Mouse (Mus musculus): Measurements from ENCODE around the gene Fam129a. TPM values are rescaled to one million over a fixed set of nuclear protein-coding genes. Genes with fewer than 3 reads are reported as not detected.
A peak's percentile ranks its signal among the peaks of the same experiment; 100 is the strongest.

The Fam129a gene
- total and polyA plus RNA-seq, 3 experiments = 27.8 to 48.3 (median 37.0) TPM

- Histone ChIP-seq H3K9ac (ENCODE audit: insufficient read depth, low read depth) (no peak overlapping the region), H3K4me1 (ENCODE audit: control insufficient read depth in 1 of 2, insufficient read depth in 2 of 2) (peaks cover 27 to 61% of the 10 kb centered on the region in 2 experiments), H3K4me3 (replicated peaks in 1 of 3; ENCODE audit: low read depth in 2 of 3, low read length in 2 of 3, poor library complexity in 1 of 3) (no peak overlapping the region), H3K9me3 (replicated peaks; ENCODE audit: low read length) (no peaks in the 10 kb centered on the region), H3K27ac (ENCODE audit: insufficient read depth, low read depth) (no peak overlapping the region), H3K36me3 (replicated peaks in 1 of 2; ENCODE audit: control insufficient read depth in 1 of 2, insufficient read depth in 1 of 2, low read length in 1 of 2) (peaks cover 5 to 26% of the 10 kb centered on the region in 2 experiments), H3K27me3 (replicated peaks) (no peaks in the 10 kb centered on the region), H3K4me2 (ENCODE audit: insufficient read depth, low read depth, poor library complexity, severe bottlenecking) (no peak overlapping the region), H3K79me2 (replicated peaks; ENCODE audit: control insufficient read depth, extremely low read depth, insufficient read depth, poor library complexity, severe bottlenecking) (no peaks in the 10 kb centered on the region; the same call in 1 of the 2 replicates)
- in situ Hi-C loops (cut with MboI; ENCODE audit: low pct_ligation_motif_present, low pct_unique_long_range_greater_than_20kb, low sequenced_read_pairs) (no loop called here), dilution Hi-C loops (cut with MboI; ENCODE audit: extremely low pct_ligation_motif_present, extremely low pct_unique_long_range_greater_than_20kb, low sequenced_read_pairs) (no loop called here)
- DNase-seq (ENCODE audit: extremely low read depth) = no peak
- TF ChIP-seq ZNF384 (IDR thresholded peaks at IDR 0.05; ENCODE audit: low read depth, low read length) = no peak
- TF ChIP-seq RCOR1 (conservative IDR thresholded peaks at IDR 0.05; ENCODE audit: low read depth, low read length) = no peak
- no peak for TF ChIP-seq POLR2A (IDR thresholded peaks at IDR 0.05; ENCODE audit: low read depth, low read length)
- no peak for TF ChIP-seq BHLHE40 (IDR thresholded peaks at IDR 0.05; ENCODE audit: low read depth, low read length)
- no peak for TF ChIP-seq MAX (IDR thresholded peaks at IDR 0.05; ENCODE audit: low read length)
- no peak for TF ChIP-seq SMC3 (IDR thresholded peaks at IDR 0.05; ENCODE audit: low read depth, low read length)
- no peak for TF ChIP-seq CTCF (conservative IDR thresholded peaks at IDR 0.05 in 1 of 2, IDR thresholded peaks at IDR 0.05 in 1 of 2; ENCODE audit: low read depth in 2 of 2, low read length in 2 of 2)
- TF ChIP-seq PAX5 (IDR thresholded peaks at IDR 0.05; ENCODE audit: low read length) = no peak
- no peak for TF ChIP-seq MEF2A (IDR thresholded peaks at IDR 0.05; ENCODE audit: borderline replicate concordance, low read depth, low read length)
- TF ChIP-seq SIN3A (IDR thresholded peaks at IDR 0.05; ENCODE audit: low read length) = no peak
- no peak for TF ChIP-seq IRF4 (IDR thresholded peaks at IDR 0.05; ENCODE audit: low read depth, low read length)
- TF ChIP-seq ZC3H11A (IDR thresholded peaks at IDR 0.05; ENCODE audit: low read depth, low read length) = no peak
- TF ChIP-seq CHD2 (IDR thresholded peaks at IDR 0.05; ENCODE audit: low read length) = no peak
- TF ChIP-seq EP300 (IDR thresholded peaks at IDR 0.05; ENCODE audit: low read length) = no peak
- TF ChIP-seq HCFC1 (IDR thresholded peaks at IDR 0.05; ENCODE audit: low read depth, low read length) = no peak
- TF ChIP-seq MAFK (IDR thresholded peaks at IDR 0.05; ENCODE audit: insufficient replicate concordance, low read length) = no peak
Observed at GRCm38 (mm10) chr1:151660251-151660650, 89.3 kb downstream of the Fam129a start.

DNA sequence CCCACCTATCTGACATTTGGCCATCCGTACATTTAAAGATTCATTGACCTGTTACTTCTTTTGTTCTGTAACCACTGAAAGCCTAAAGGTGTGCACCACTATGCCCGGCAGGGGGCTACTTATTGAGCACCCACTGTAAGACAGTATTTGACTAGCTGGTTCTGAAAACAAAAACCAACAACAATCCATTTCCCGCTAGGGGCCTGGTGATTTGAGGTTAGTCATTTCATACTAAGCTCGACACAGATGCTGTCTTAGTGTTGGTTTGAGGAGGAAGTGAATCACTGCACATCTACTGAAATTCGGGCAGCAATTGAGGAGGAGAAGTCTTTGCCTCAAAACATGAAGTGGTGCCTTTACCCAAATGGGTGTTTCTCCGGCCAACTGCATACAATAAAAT, 89.9 kb downstream of the Fam129a start:
- dilution Hi-C loops (cut with MboI; ENCODE audit: extremely low pct_ligation_motif_present, extremely low pct_unique_long_range_greater_than_20kb, low sequenced_read_pairs) = no loop called here
- H3K27ac ChIP-seq (ENCODE audit: insufficient read depth, low read depth) = no peak overlapping the region
- TF ChIP-seq MAZ (IDR thresholded peaks at IDR 0.05; ENCODE audit: low read depth, low read length) (no peak), NRF1 (IDR thresholded peaks at IDR 0.05; ENCODE audit: low read depth, low read length) (no peak), CTCF (conservative IDR thresholded peaks at IDR 0.05 in 1 of 2, IDR thresholded peaks at IDR 0.05 in 1 of 2; ENCODE audit: low read depth in 2 of 2, low read length in 2 of 2) (peak; percentile 15 to 50; a peak in 2 of 4 replicates), TBP (conservative IDR thresholded peaks at IDR 0.05; ENCODE audit: low read depth, low read length) (no peak), EP300 (IDR thresholded peaks at IDR 0.05; ENCODE audit: low read length) (peak; percentile 56), RAD21 (IDR thresholded peaks at IDR 0.05; ENCODE audit: low read depth, low read length) (peak; percentile 11), ELF1 (IDR thresholded peaks at IDR 0.05; ENCODE audit: low read depth, low read length) (no peak), BHLHE40 (IDR thresholded peaks at IDR 0.05; ENCODE audit: low read depth, low read length) (no peak), ZNF384 (IDR thresholded peaks at IDR 0.05; ENCODE audit: low read depth, low read length) (no peak), JUN (IDR thresholded peaks at IDR 0.05; ENCODE audit: insufficient read depth, low read depth, low read length) (0 out of 2 replicates have a peak, but pooled peaks have one; percentile 16), IRF4 (IDR thresholded peaks at IDR 0.05; ENCODE audit: low read depth, low read length) (peak; percentile 50), MAX (IDR thresholded peaks at IDR 0.05; ENCODE audit: low read length) (no peak), ZMIZ1 (IDR thresholded peaks at IDR 0.05; ENCODE audit: low read depth, low read length) (no peak)

More for the DNA sequence above, 89.9 kb downstream of the Fam129a start:
- in situ Hi-C loops (cut with MboI; ENCODE audit: low pct_ligation_motif_present, low pct_unique_long_range_greater_than_20kb, low sequenced_read_pairs) = no loop called here
- Histone ChIP-seq H3K36me3 (replicated peaks in 1 of 2; ENCODE audit: control insufficient read depth in 1 of 2, insufficient read depth in 1 of 2, low read length in 1 of 2) (peaks cover 6 to 32% of the 10 kb centered on the region in 2 experiments), H3K9me3 (replicated peaks; ENCODE audit: low read length) (no peaks in the 10 kb centered on the region), H3K9ac (ENCODE audit: insufficient read depth, low read depth) (no peak overlapping the region), H3K79me2 (replicated peaks; ENCODE audit: control insufficient read depth, extremely low read depth, insufficient read depth, poor library complexity, severe bottlenecking) (no peaks in the 10 kb centered on the region; the same call in 1 of the 2 replicates), H3K4me1 (ENCODE audit: control insufficient read depth in 1 of 2, insufficient read depth in 2 of 2) (peaks cover 27 to 61% of the 10 kb centered on the region in 2 experiments), H3K4me2 (ENCODE audit: insufficient read depth, low read depth, poor library complexity, severe bottlenecking) (no peak overlapping the region), H3K27me3 (replicated peaks) (no peaks in the 10 kb centered on the region), H3K4me3 (replicated peaks in 1 of 3; ENCODE audit: low read depth in 2 of 3, low read length in 2 of 3, poor library complexity in 1 of 3) (no peak overlapping the region)
- peak; percentile 74 for DNase-seq (ENCODE audit: extremely low read depth)

Measured in CH12.LX (cell line).